ENCODE assay signal across 8 mouse cellular contexts in the genomic region with DNA sequence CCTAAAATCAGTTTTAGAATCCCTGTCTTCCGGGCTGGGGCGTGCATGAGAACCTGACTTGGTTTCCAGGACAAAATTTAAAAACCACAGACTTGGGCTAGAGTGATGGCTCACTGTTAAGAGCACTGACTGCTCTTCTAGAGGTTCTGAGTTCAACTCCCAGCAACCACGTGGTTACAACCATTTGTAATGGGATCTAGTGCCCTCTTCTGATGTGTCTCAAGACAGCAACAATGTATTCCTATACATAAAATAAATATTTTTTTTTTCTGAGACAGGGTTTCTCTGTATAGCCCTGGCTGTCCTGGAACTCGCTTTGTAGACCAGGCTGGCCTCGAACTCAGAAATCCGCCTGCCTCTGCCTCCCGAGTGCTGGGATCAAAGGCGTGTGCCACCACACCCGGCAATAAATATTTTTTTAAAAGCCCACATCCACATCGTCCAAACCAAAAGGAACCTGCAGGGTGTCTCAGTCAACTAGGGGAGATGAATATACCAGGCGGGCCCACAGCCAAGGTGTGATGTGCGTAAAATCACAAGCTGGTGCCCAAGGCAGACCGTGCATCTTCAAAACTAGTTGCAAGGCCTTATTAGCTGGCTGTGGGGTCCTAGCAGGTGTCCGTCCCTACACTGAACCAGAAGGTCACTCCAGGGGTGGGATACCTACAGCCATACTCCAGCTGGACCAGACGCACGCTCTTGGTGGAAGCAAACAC. TPM values are rescaled to one million over a fixed set of nuclear protein-coding genes. Genes with fewer than 3 reads are reported as not detected.
A peak's percentile ranks its signal among the peaks of the same experiment; 100 is the strongest.
DNase-seq lines count a peak whose midpoint lies in the region; ATAC-seq and TF ChIP-seq lines count a peak whose summit lies in the region.

No protein-coding gene starts in this region.

- peak overlapping the region; percentile 92 for H3K27ac ChIP-seq in lung, embryonic 15.5 days
- H3K27ac ChIP-seq in embryonic facial prominence, embryonic 14.5 days (replicated peaks; ENCODE audit: low read depth, low read length) = peak overlapping the region; percentile 87; the same call in 1 of the 2 replicates
- H3K27ac ChIP-seq in limb, embryonic 10.5 days = peak overlapping the region; percentile 93
- no peak overlapping the region for H3K27ac ChIP-seq in olfactory bulb, adult 2 months (ENCODE audit: insufficient read depth, low read depth, low read length)

- H3K27me3 ChIP-seq in lung, embryonic 15.5 days = no peaks in the 10 kb centered on the region
- no peaks in the 10 kb centered on the region for H3K27me3 ChIP-seq in embryonic facial prominence, embryonic 14.5 days (replicated peaks; ENCODE audit: control insufficient read depth, insufficient read depth, low read length)
- H3K27me3 ChIP-seq in limb, embryonic 10.5 days (ENCODE audit: low read depth, poor library complexity, severe bottlenecking) = no peaks in the 10 kb centered on the region

- no peak for TF ChIP-seq POLR2A in olfactory bulb, adult 2 months (IDR thresholded peaks at IDR 0.05; ENCODE audit: insufficient read depth, low read depth, low read length)

- no peak for TF ChIP-seq CTCF in olfactory bulb, adult 2 months (IDR thresholded peaks at IDR 0.05; ENCODE audit: insufficient read depth, low read depth, low read length)

- no peaks in the 10 kb centered on the region for H3K9me3 ChIP-seq in lung, embryonic 15.5 days
- no peaks in the 10 kb centered on the region for H3K9me3 ChIP-seq in embryonic facial prominence, embryonic 14.5 days (ENCODE audit: control insufficient read depth, low read length)
- no peaks in the 10 kb centered on the region for H3K9me3 ChIP-seq in limb, embryonic 10.5 days (replicated peaks)

- WGBS in lung, embryonic 15.5 days = 55% methylated on average over 16 of the region's 16 CpGs
- 59% methylated on average over 16 of the region's 16 CpGs for WGBS in embryonic facial prominence, embryonic 14.5 days
- WGBS in limb, embryonic 10.5 days = 65% methylated on average over 16 of the region's 16 CpGs
- WGBS in olfactory bulb, adult 2 months = 53% methylated on average over 16 of the region's 16 CpGs

- no peak for ATAC-seq in lung, embryonic 15.5 days (ENCODE audit: borderline replicate concordance, extremely low read depth, low FRiP score, low TSS enrichment)
- no peak for ATAC-seq in embryonic facial prominence, embryonic 14.5 days (ENCODE audit: low read depth)

- peak overlapping the region; percentile 77 for H3K9ac ChIP-seq in lung, embryonic 15.5 days
- peak overlapping the region; percentile 75 for H3K9ac ChIP-seq in embryonic facial prominence, embryonic 14.5 days (ENCODE audit: low read depth, low read length)

- no peak for DNase-seq in lung, postnatal 10 days
- peak; percentile 8 for DNase-seq in embryonic facial prominence, embryonic 14.5 days (ENCODE audit: low spot score)
- DNase-seq in limb, embryonic 10.5 days (ENCODE audit: low spot score) = no peak
- no peak for DNase-seq in layer of hippocampus, postnatal 25 days (ENCODE audit: extremely low spot score in 1 of 2, low spot score in 1 of 2)
- no peak for DNase-seq in layer of hippocampus, postnatal 10 days (ENCODE audit: low spot score in 2 of 2)
- DNase-seq in urinary bladder, postnatal 10 days (ENCODE audit: low spot score) = no peak

- H3K4me1 ChIP-seq in lung, embryonic 15.5 days = peaks cover 21% of the 10 kb centered on the region
- 0 out of 2 replicates have a peak, but pooled peaks cover 4% of the 10 kb centered on the region for H3K4me1 ChIP-seq in embryonic facial prominence, embryonic 14.5 days (ENCODE audit: control insufficient read depth, insufficient read depth, low read length)
- peaks cover 27% of the 10 kb centered on the region for H3K4me1 ChIP-seq in limb, embryonic 10.5 days
- peaks cover 30% of the 10 kb centered on the region for H3K4me1 ChIP-seq in olfactory bulb, adult 2 months (ENCODE audit: control insufficient read depth, insufficient read depth, low read length)

- peaks cover 12% of the 10 kb centered on the region; the same call in 1 of the 2 replicates for H3K36me3 ChIP-seq in lung, embryonic 15.5 days
- H3K36me3 ChIP-seq in embryonic facial prominence, embryonic 14.5 days (ENCODE audit: control insufficient read depth, insufficient read depth, low read length) = peaks cover 6% of the 10 kb centered on the region
- H3K36me3 ChIP-seq in limb, embryonic 10.5 days = peaks cover 37% of the 10 kb centered on the region

- peak overlapping the region; percentile 98 for H3K4me2 ChIP-seq in lung, embryonic 15.5 days
- H3K4me2 ChIP-seq in embryonic facial prominence, embryonic 14.5 days (ENCODE audit: low read depth, low read length) = peak overlapping the region; percentile 86

- peak overlapping the region; percentile 67 for H3K4me3 ChIP-seq in lung, embryonic 15.5 days
- peak overlapping the region; percentile 75 for H3K4me3 ChIP-seq in embryonic facial prominence, embryonic 14.5 days (ENCODE audit: low read depth, low read length)
- peak overlapping the region; percentile 88 for H3K4me3 ChIP-seq in limb, embryonic 10.5 days
- H3K4me3 ChIP-seq in olfactory bulb, adult 2 months (ENCODE audit: insufficient read depth, low read depth, low read length) = peak overlapping the region; percentile 74

RNA-seq across cellular contexts. Expression of gene Ctsa, which starts 0.5 kb away (rescaled TPM):
- 131 and 139 TPM in 2 replicates for polyA plus RNA-seq in lung, embryonic 15.5 days (2015; fragmentation: Nextera tagmentation; extraction: Ambion mirVana)
- polyA plus RNA-seq in embryonic facial prominence, embryonic 14.5 days (2014; fragmentation: Nextera tagmentation; extraction: Ambion mirVana) = 140 and 154 TPM in 2 replicates
- 93.0 and 105 TPM in 2 replicates for polyA plus RNA-seq in limb, embryonic 10.5 days (2016; fragmentation: Nextera tagmentation; extraction: Ambion mirVana)
- polyA plus RNA-seq in olfactory bulb, adult 2 months (2012; ENCODE audit: insufficient read depth, insufficient read length, low replicate concordance, missing spikeins) = not detected in 2 replicates
- total RNA-seq in layer of hippocampus, postnatal 25 days (2021) = 100 to 1,000 TPM in 1 of 2 experiments, 10 to 100 TPM in 1; 93.3 to 106 TPM
- total RNA-seq in layer of hippocampus, postnatal 10 days (2021) = 10 to 100 TPM; 70.8 to 76.9 TPM

RNA-seq across cellular contexts. Expression of gene Neurl2, which starts 1.1 kb away (rescaled TPM):
- polyA plus RNA-seq in lung, embryonic 15.5 days (2015; fragmentation: Nextera tagmentation; extraction: Ambion mirVana) = 6.6 and 7.5 TPM in 2 replicates
- 8.3 and 9.1 TPM in 2 replicates for polyA plus RNA-seq in embryonic facial prominence, embryonic 14.5 days (2014; fragmentation: Nextera tagmentation; extraction: Ambion mirVana)
- 4.0 and 6.9 TPM in 2 replicates for polyA plus RNA-seq in limb, embryonic 10.5 days (2016; fragmentation: Nextera tagmentation; extraction: Ambion mirVana)
- not detected in 2 replicates for polyA plus RNA-seq in olfactory bulb, adult 2 months (2012; ENCODE audit: insufficient read depth, insufficient read length, low replicate concordance, missing spikeins)
- total RNA-seq in layer of hippocampus, postnatal 25 days (2021) = 1 to 10 TPM; 3.4 to 4.6 TPM
- 1 to 10 TPM; 3.5 to 4.7 TPM for total RNA-seq in layer of hippocampus, postnatal 10 days (2021)

RNA-seq across cellular contexts. Expression of gene Spata25, which starts 3.9 kb away (rescaled TPM):
- not detected in 2 replicates for polyA plus RNA-seq in lung, embryonic 15.5 days (2015; fragmentation: Nextera tagmentation; extraction: Ambion mirVana)
- not detected in 2 replicates for polyA plus RNA-seq in embryonic facial prominence, embryonic 14.5 days (2014; fragmentation: Nextera tagmentation; extraction: Ambion mirVana)
- 0.36 TPM in 1 of 2 replicates, not detected in the other for polyA plus RNA-seq in limb, embryonic 10.5 days (2016; fragmentation: Nextera tagmentation; extraction: Ambion mirVana)
- not detected in 2 replicates for polyA plus RNA-seq in olfactory bulb, adult 2 months (2012; ENCODE audit: insufficient read depth, insufficient read length, low replicate concordance, missing spikeins)
- not detected for total RNA-seq in layer of hippocampus, postnatal 25 days (2021)
- total RNA-seq in layer of hippocampus, postnatal 10 days (2021) = 1 to 10 TPM in 1 of 2 experiments, not detected in 1; 1.6 TPM

RNA-seq across cellular contexts. Expression of gene Zswim1, which starts 9.7 kb away (rescaled TPM):
- 15.8 and 16.8 TPM in 2 replicates for polyA plus RNA-seq in lung, embryonic 15.5 days (2015; fragmentation: Nextera tagmentation; extraction: Ambion mirVana)
- 15.1 and 15.7 TPM in 2 replicates for polyA plus RNA-seq in embryonic facial prominence, embryonic 14.5 days (2014; fragmentation: Nextera tagmentation; extraction: Ambion mirVana)
- polyA plus RNA-seq in limb, embryonic 10.5 days (2016; fragmentation: Nextera tagmentation; extraction: Ambion mirVana) = 24.3 and 24.6 TPM in 2 replicates
- polyA plus RNA-seq in olfactory bulb, adult 2 months (2012; ENCODE audit: insufficient read depth, insufficient read length, low replicate concordance, missing spikeins) = not detected in 2 replicates
- total RNA-seq in layer of hippocampus, postnatal 25 days (2021) = 10 to 100 TPM; 22.7 to 22.9 TPM
- 10 to 100 TPM; 18.5 to 18.7 TPM for total RNA-seq in layer of hippocampus, postnatal 10 days (2021)

RNA-seq across cellular contexts. Expression of gene Pltp, which starts 25.3 kb away (rescaled TPM):
- polyA plus RNA-seq in lung, embryonic 15.5 days (2015; fragmentation: Nextera tagmentation; extraction: Ambion mirVana) = 149 and 169 TPM in 2 replicates
- polyA plus RNA-seq in embryonic facial prominence, embryonic 14.5 days (2014; fragmentation: Nextera tagmentation; extraction: Ambion mirVana) = 50.1 and 55.1 TPM in 2 replicates
- polyA plus RNA-seq in limb, embryonic 10.5 days (2016; fragmentation: Nextera tagmentation; extraction: Ambion mirVana) = 20.2 and 24.9 TPM in 2 replicates
- polyA plus RNA-seq in olfactory bulb, adult 2 months (2012; ENCODE audit: insufficient read depth, insufficient read length, low replicate concordance, missing spikeins) = not detected in 2 replicates
- 10 to 100 TPM; 68.8 to 73.7 TPM for total RNA-seq in layer of hippocampus, postnatal 25 days (2021)
- total RNA-seq in layer of hippocampus, postnatal 10 days (2021) = 10 to 100 TPM; 72.9 to 79.2 TPM
